Mouse (Mus musculus) lung, embryonic 16.5 days (tissue): ENCODE results near the gene Sntg2. TPM values are rescaled to one million over a fixed set of nuclear protein-coding genes. Genes with fewer than 3 reads are reported as not detected.

Source experiments
- ATAC-seq: fragments of 200-750 bp; cut with Nextera tagmentation; 2 replicates; pipeline ENCODE4 v1.8.0; 2017; ENCODE audit warnings: low read depth, mild to moderate bottlenecking, moderate library complexity
- H3K27ac ChIP-seq: fragments of 300-500 bp; sonication (generic); 2 replicates; pipeline ENCODE4 v1.5.1; 2014; ENCODE audit warnings: mild to moderate bottlenecking, control low read depth, low read length
- H3K27me3 ChIP-seq: fragments of 300-500 bp; sonication (generic); 2 replicates; pipeline ENCODE4 v1.6.1; 2014; ENCODE audit warnings: low read depth, low read length, mixed read lengths; ENCODE audit not compliant: control insufficient read depth, insufficient read depth
- H3K36me3 ChIP-seq: fragments of 300-500 bp; sonication (generic); 2 replicates; pipeline ENCODE4 v1.6.1; 2014; ENCODE audit warnings: low read length; ENCODE audit not compliant: control insufficient read depth, insufficient read depth
- H3K4me1 ChIP-seq: fragments of 300-500 bp; sonication (generic); replicated peaks from 2 replicates; pipeline ENCODE4 v1.6.1; 2014; ENCODE audit warnings: low read length, mixed read lengths; ENCODE audit not compliant: control insufficient read depth, insufficient read depth
- H3K4me2 ChIP-seq: fragments of 300-500 bp; sonication (generic); 2 replicates; pipeline ENCODE4 v1.6.1; 2014; ENCODE audit warnings: low read depth, low read length, control low read depth
- H3K4me3 ChIP-seq: fragments of 300-500 bp; sonication (generic); 2 replicates; pipeline ENCODE4 v1.5.1; 2014; ENCODE audit warnings: mild to moderate bottlenecking, low read length, control low read depth
- H3K9ac ChIP-seq: fragments of 300-500 bp; sonication (generic); 2 replicates; pipeline ENCODE4 v1.6.1; 2014; ENCODE audit warnings: low read length, control low read depth
- H3K9me3 ChIP-seq: fragments of 300-500 bp; sonication (generic); 2 replicates; pipeline ENCODE4 v1.6.1; 2016; ENCODE audit warnings: low read length; ENCODE audit not compliant: control insufficient read depth
- WGBS: fragments of 180-500 bp; shearing (Covaris S2); extraction: QIAGEN DNeasy Blood & Tissue Kit; methylation state at CpG from one replicate; pipeline ENCODE4 v1.1.7; 2014; 5-methylcytosine and 5-hydroxymethylcytosine counted together
- polyA plus RNA-seq: library from polyadenylated mRNA; unstranded; fragments of >200 nt; fragmentation: Nextera tagmentation; extraction: Ambion mirVana; gene quantifications from 2 replicates; pipeline ENCODE4 v1.2.1, GENCODE M21; 2015

Sntg2 gene
- polyA plus RNA-seq, 1 experiment from 2014 or later = 11.5 TPM

GRCm38 (mm10) chr12:30234940-30235339, 138.2 kb downstream of the Sntg2 start:
- Histone ChIP-seq H3K4me2 (no peak overlapping the region), H3K27ac (no peak overlapping the region), H3K9me3 (no peaks in the 10 kb centered on the region), H3K27me3 (no peaks in the 10 kb centered on the region), H3K4me3 (no peak overlapping the region), H3K9ac (no peak overlapping the region), H3K36me3 (no peaks in the 10 kb centered on the region), H3K4me1 (no peaks in the 10 kb centered on the region)
- 83% methylated on average over 2 of the region's 2 CpGs for WGBS
- no peak for ATAC-seq

DNA sequence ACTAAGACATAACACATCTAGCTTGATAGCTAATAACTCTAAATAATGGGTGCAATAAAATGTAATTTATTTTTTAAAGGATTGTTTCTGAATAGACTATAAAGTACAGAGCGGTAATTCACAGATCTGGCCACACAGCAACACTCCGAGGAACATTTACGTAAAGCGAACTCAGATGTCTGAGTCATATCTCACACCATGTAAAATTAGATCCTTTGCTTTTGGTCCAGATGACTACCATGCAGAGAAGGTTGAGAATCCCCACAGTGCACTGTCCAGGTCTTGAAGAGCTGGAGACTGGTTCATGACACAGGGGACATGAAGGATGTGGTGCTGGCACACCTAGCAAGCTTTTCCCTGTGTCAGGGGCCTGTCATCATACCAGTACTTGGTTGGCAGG, 145.2 kb downstream of the Sntg2 start:
- H3K9me3 ChIP-seq = no peaks in the 10 kb centered on the region
- no peak overlapping the region for H3K4me2 ChIP-seq
- 95% methylated on average over 4 of the region's 4 CpGs for WGBS
- H3K4me3 ChIP-seq = no peak overlapping the region
- H3K36me3 ChIP-seq = no peaks in the 10 kb centered on the region
- no peak overlapping the region for H3K27ac ChIP-seq
- no peak overlapping the region for H3K9ac ChIP-seq
- no peaks in the 10 kb centered on the region for H3K27me3 ChIP-seq
- ATAC-seq = no peak
- no peaks in the 10 kb centered on the region for H3K4me1 ChIP-seq

DNA sequence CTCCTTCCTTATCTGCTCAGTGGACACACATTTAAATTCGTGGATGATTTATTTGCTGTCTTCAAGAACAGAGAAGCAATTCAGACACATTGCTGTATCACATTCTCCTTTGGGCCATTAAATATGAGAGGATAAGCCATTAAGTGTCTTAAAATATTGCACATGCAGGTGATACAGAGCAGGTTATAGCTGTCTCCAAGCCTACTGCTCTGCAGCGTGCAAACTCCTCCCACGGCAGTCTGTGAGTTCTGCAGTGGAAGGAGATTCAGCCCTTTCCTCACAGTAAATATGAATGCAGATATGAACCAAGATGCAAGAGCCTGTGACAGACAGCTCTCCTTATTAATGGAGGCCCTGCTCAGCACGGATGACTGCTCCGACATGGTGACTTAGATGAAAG, 146.9 kb downstream of the Sntg2 start:
- H3K4me2 ChIP-seq = no peak overlapping the region
- no peaks in the 10 kb centered on the region for H3K4me1 ChIP-seq
- no peak overlapping the region for H3K4me3 ChIP-seq
- H3K27me3 ChIP-seq = no peaks in the 10 kb centered on the region
- no peaks in the 10 kb centered on the region for H3K36me3 ChIP-seq
- H3K27ac ChIP-seq = no peak overlapping the region
- H3K9ac ChIP-seq = no peak overlapping the region
- H3K9me3 ChIP-seq = no peaks in the 10 kb centered on the region
- no peak for ATAC-seq
- WGBS = 70% methylated on average over 5 of the region's 5 CpGs

DNA sequence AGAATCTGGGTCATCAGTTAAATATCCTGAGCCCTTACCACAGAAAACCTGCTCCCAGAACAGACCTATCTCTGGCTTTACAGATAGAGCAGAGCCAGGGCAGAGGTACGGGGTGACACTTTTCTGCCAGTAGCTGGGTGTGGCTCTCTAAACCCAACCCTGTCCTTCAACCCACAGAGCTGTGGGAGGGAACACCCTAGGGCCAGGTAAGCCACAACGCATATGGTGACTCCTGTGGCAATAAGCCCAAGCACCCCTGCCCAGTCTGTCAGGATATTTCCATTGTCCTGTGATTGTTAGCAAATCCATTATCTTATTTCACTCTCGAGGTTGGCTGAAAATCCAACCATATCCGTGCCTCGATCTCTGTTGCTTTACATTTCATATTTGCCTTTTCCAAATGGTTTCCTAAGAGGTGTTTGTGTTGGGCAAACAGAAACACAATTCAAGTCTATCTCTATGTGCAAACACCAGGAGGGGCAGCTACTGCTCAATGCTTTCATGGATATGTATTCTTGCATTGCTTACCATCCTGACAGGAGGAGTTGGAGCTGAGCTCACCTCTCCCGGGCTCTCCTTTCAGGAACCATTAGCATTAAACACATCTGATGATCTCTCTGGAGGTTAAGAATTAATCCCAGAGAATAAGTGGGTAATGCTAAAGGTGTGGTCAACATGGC, 156.3 kb downstream of the Sntg2 start:
- Histone ChIP-seq H3K27ac (no peak overlapping the region), H3K4me2 (no peak overlapping the region), H3K9ac (no peak overlapping the region), H3K4me3 (no peak overlapping the region), H3K36me3 (no peaks in the 10 kb centered on the region), H3K4me1 (no peaks in the 10 kb centered on the region), H3K27me3 (no peaks in the 10 kb centered on the region), H3K9me3 (no peaks in the 10 kb centered on the region)
- no peak for ATAC-seq
- 63% methylated on average over 6 of the region's 6 CpGs for WGBS

DNA sequence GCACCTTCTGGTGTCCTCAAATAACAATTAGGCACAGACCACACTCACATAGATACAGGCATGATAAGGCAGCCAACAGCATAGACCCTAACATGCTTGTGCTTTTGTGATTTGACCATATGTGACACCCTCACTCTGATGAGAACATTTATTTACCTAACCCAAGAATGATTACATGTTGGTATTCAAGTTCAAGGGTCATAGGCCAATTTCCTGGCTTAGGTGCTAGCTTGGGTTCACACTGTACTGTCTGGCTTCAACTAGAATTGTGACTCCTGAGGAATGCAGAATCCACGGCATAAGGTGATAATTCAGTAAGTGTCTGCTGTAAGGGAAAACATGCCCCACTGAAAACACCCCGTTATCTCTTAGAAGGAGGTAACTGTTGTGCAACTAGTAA, 158.4 kb downstream of the Sntg2 start:
- Histone ChIP-seq H3K27me3 (no peaks in the 10 kb centered on the region), H3K4me3 (no peak overlapping the region), H3K9ac (no peak overlapping the region), H3K9me3 (no peaks in the 10 kb centered on the region), H3K4me2 (no peak overlapping the region), H3K36me3 (no peaks in the 10 kb centered on the region), H3K4me1 (no peaks in the 10 kb centered on the region), H3K27ac (no peak overlapping the region)
- ATAC-seq = no peak
- 46% methylated on average over 2 of the region's 2 CpGs for WGBS

DNA sequence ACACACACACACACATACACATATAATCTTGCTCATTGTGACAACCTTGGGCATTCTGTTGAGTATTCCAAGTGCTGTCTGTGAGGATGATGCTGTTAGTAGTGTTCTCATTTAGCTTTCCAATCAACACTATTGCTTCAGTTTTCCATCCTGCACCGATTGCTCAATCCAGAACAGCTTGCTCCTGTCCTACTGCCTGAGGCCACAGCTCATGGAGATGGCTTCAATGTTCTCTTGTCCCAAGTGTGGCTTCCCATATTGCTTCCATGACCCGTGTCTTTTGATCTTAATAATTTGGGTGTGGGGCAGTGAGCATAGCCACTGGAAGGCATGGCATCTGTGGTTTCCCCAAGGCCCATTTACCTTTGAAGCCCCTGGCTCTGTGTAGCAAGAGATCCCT, 162.8 kb downstream of the Sntg2 start:
- Histone ChIP-seq H3K36me3 (no peaks in the 10 kb centered on the region), H3K4me1 (no peaks in the 10 kb centered on the region), H3K9me3 (no peaks in the 10 kb centered on the region), H3K27me3 (no peaks in the 10 kb centered on the region), H3K27ac (no peak overlapping the region), H3K9ac (no peak overlapping the region), H3K4me2 (no peak overlapping the region), H3K4me3 (no peak overlapping the region)
- no peak for ATAC-seq
- WGBS = 80% methylated on average over 2 of the region's 2 CpGs

DNA sequence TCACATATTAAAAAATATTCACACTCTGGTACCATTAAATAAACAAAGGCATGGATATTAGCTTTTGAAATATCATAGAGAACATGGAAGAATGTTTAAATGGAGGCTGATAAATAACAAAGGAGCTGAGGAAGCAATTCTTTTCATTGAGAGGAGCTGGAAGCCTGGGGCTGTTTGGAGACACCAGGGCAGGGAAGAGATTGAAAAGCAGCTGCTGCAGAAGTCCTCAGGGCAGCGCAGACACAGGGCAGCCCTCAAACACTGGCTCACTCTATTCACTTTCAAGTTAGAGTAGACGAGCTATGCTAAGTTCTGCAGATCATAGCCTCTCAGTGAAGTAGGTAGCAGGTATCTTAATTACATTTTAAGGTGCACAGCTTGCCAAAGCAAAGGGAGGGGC, 164.6 kb downstream of the Sntg2 start:
- Histone ChIP-seq H3K4me2 (no peak overlapping the region), H3K4me3 (no peak overlapping the region), H3K9me3 (no peaks in the 10 kb centered on the region), H3K9ac (no peak overlapping the region), H3K36me3 (no peaks in the 10 kb centered on the region), H3K27me3 (no peaks in the 10 kb centered on the region), H3K4me1 (no peaks in the 10 kb centered on the region), H3K27ac (no peak overlapping the region)
- WGBS = 54% methylated on average over 2 of the region's 2 CpGs
- ATAC-seq = no peak

GRCm38 (mm10) chr12:30208087-30208486, 165.1 kb downstream of the Sntg2 start:
- no peak overlapping the region for H3K9ac ChIP-seq
- H3K4me3 ChIP-seq = no peak overlapping the region
- WGBS = 78% methylated on average over 5 of the region's 5 CpGs
- H3K9me3 ChIP-seq = no peaks in the 10 kb centered on the region
- ATAC-seq = no peak
- no peaks in the 10 kb centered on the region for H3K27me3 ChIP-seq
- no peak overlapping the region for H3K4me2 ChIP-seq
- no peaks in the 10 kb centered on the region for H3K4me1 ChIP-seq
- H3K27ac ChIP-seq = no peak overlapping the region
- H3K36me3 ChIP-seq = no peaks in the 10 kb centered on the region

DNA sequence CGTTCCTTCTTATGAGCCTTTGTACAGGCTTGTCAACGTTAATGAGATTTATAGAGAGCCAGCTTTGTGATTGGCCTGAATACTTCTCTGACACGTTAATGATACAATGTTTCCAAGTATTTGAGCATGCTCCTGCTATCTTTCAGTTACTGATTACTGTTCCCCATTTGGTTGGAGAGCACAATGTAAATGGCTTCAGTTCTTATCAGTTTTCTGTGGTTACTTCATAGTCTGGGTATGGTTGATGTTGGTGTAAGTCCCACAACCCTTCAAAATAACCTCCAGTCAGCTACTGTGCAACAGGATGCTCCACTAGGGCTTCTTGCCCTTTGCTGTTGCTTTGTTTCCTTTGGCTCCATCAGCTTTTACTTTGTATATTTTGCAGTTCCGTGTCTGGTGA, 168.7 kb downstream of the Sntg2 start:
- no peaks in the 10 kb centered on the region for H3K36me3 ChIP-seq
- no peak overlapping the region for H3K27ac ChIP-seq
- 46% methylated on average over 4 of the region's 4 CpGs for WGBS
- no peaks in the 10 kb centered on the region for H3K9me3 ChIP-seq
- no peaks in the 10 kb centered on the region for H3K4me1 ChIP-seq
- no peak overlapping the region for H3K4me2 ChIP-seq
- H3K4me3 ChIP-seq = no peak overlapping the region
- no peak overlapping the region for H3K9ac ChIP-seq
- no peaks in the 10 kb centered on the region for H3K27me3 ChIP-seq
- no peak for ATAC-seq

DNA sequence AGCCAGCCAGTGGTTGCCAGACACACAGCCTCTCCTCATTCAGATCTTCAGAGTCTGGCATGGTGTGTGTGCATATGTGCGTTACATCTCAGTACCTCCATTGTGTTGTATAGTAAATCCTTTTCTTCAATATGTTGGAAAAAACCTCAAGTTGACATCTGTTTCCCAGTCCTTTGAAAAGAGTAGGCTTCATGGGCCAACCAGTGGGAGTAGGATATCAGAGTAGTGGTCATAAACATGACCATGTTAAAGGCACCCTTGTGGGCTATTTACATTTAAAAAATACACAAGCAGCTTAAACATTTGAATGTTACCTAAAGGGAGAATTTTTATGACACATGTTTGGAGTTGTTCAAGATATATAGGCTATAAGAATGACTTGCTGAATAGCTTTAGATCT, 170.4 kb downstream of the Sntg2 start:
- 88% methylated on average over 1 of the region's 1 CpGs for WGBS
- no peak overlapping the region for H3K27ac ChIP-seq
- H3K27me3 ChIP-seq = no peaks in the 10 kb centered on the region
- no peaks in the 10 kb centered on the region for H3K4me1 ChIP-seq
- H3K9me3 ChIP-seq = no peaks in the 10 kb centered on the region
- no peak for ATAC-seq
- no peak overlapping the region for H3K4me2 ChIP-seq
- no peak overlapping the region for H3K9ac ChIP-seq
- no peaks in the 10 kb centered on the region for H3K36me3 ChIP-seq
- no peak overlapping the region for H3K4me3 ChIP-seq
